Mouse (Mus musculus) forebrain, postnatal 0 days (tissue): ENCODE measurements around the gene Dapp1. TPM values are rescaled to one million over a fixed set of nuclear protein-coding genes. Genes with fewer than 3 reads are reported as not detected.

ENCODE experiments used
- ATAC-seq: fragments of 200-750 bp; cut with Nextera tagmentation; 2 replicates; pipeline ENCODE4 v1.8.0; 2017; ENCODE audit warnings: mild to moderate bottlenecking, moderate library complexity
- DNase-seq: peaks from one replicate; pipeline ENCODE4 v3.0.0-alpha.2; 2015
- H3K27ac ChIP-seq: fragments of 300-500 bp; sonication (generic); 2 replicates; pipeline ENCODE4 v1.5.1; 2014; ENCODE audit warnings: low read depth, mild to moderate bottlenecking, antibody characterized with exemption, low read length, moderate library complexity, mixed read lengths
- H3K27me3 ChIP-seq: fragments of 300-500 bp; sonication (generic); 2 replicates; pipeline ENCODE4 v1.6.1; 2014; ENCODE audit warnings: mild to moderate bottlenecking, low read length, mixed read lengths; ENCODE audit not compliant: insufficient read depth
- H3K36me3 ChIP-seq: fragments of 300-500 bp; sonication (generic); 2 replicates; pipeline ENCODE4 v1.6.1; 2014; ENCODE audit warnings: mild to moderate bottlenecking, moderate library complexity; ENCODE audit not compliant: insufficient read depth
- H3K4me1 ChIP-seq: fragments of 300-500 bp; sonication (generic); 2 replicates; pipeline ENCODE4 v1.6.1; 2014; ENCODE audit warnings: antibody characterized with exemption; ENCODE audit not compliant: insufficient read depth
- H3K4me2 ChIP-seq: fragments of 300-500 bp; sonication (generic); 2 replicates; pipeline ENCODE4 v1.6.1; 2014; ENCODE audit warnings: low read depth, mild to moderate bottlenecking, moderate library complexity
- H3K4me3 ChIP-seq: fragments of 300-500 bp; sonication (generic); 2 replicates; pipeline ENCODE4 v1.5.1; 2014; ENCODE audit warnings: low read depth, low read length, mixed read lengths
- H3K9ac ChIP-seq: fragments of 300-500 bp; sonication (generic); 2 replicates; pipeline ENCODE4 v1.6.1; 2014; ENCODE audit warnings: mild to moderate bottlenecking
- H3K9me3 ChIP-seq: fragments of 300-500 bp; sonication (generic); 2 replicates; pipeline ENCODE4 v1.6.1; 2016; ENCODE audit warnings: low read length
- CTCF ChIP-seq: sonication (generic); IDR thresholded peaks from 2 replicates; pipeline ENCODE4 v1.5.1; 2016; ENCODE audit warnings: antibody characterized with exemption, control low read depth, low read depth
- WGBS: fragments of 180-500 bp; shearing (Covaris S2); extraction: QIAGEN DNeasy Blood & Tissue Kit; methylation state at CpG from one replicate; pipeline ENCODE4 v1.1.7; 2014; 5-methylcytosine and 5-hydroxymethylcytosine counted together
- polyA plus RNA-seq: library from polyadenylated mRNA; unstranded; fragments of >200 nt; fragmentation: Nextera tagmentation; extraction: Ambion mirVana; gene quantifications from 2 replicates; pipeline ENCODE4 v1.2.1, GENCODE M21; 2015
- total RNA-seq: library from RNA; depleted of rRNA; stranded (reverse); fragments of >200 nt; gene quantifications from 2 replicates; pipeline ENCODE4 v1.2.3, GENCODE M21; 2014; rRNA removed

Dapp1 gene
- total RNA-seq (4.3 and 4.9 TPM in 2 replicates), polyA plus RNA-seq (2.8 and 3.3 TPM in 2 replicates)

- no peak for TF ChIP-seq CTCF
- WGBS: 19% methylated on average over 10 of the region's 10 CpGs
- Histone ChIP-seq H3K9ac (no peak within 1 kb of the TSS), H3K4me2 (peak within 1 kb of the TSS; percentile 31), H3K27me3 (no peaks in the 10 kb centered on the region), H3K36me3 (no peaks in the 10 kb centered on the region), H3K4me1 (0 out of 2 replicates have a peak, but pooled peaks cover 10% of the 10 kb centered on the region), H3K4me3 (peak within 1 kb of the TSS; percentile 18), H3K27ac (no peak within 1 kb of the TSS), H3K9me3 (no peaks in the 10 kb centered on the region)
- no peak for DNase-seq
- no peak for ATAC-seq
Measured at GRCm38 (mm10) chr3:137981382-137981750, at the start of gene Dapp1. Gene Dapp1 (minus strand): TSS chr3:137981545.

GRCm38 (mm10) chr3:138030563-138030962, 49.2 kb upstream of the Dapp1 start:
- H3K27ac ChIP-seq: no peak overlapping the region
- H3K27me3 ChIP-seq: no peaks in the 10 kb centered on the region
- no peak overlapping the region for H3K9ac ChIP-seq
- DNase-seq (no peak), ATAC-seq (no peak)
- 86% methylated on average over 6 of the region's 6 CpGs for WGBS
- TF ChIP-seq CTCF: no peak
- no peak overlapping the region for H3K4me3 ChIP-seq
- no peak overlapping the region for H3K4me2 ChIP-seq
- no peaks in the 10 kb centered on the region for H3K36me3 ChIP-seq
- no peaks in the 10 kb centered on the region for H3K4me1 ChIP-seq
- no peaks in the 10 kb centered on the region for H3K9me3 ChIP-seq

- Histone ChIP-seq H3K9ac (no peak overlapping the region), H3K27ac (no peak overlapping the region), H3K36me3 (no peaks in the 10 kb centered on the region), H3K4me2 (no peak overlapping the region), H3K9me3 (no peaks in the 10 kb centered on the region), H3K4me3 (no peak overlapping the region), H3K27me3 (no peaks in the 10 kb centered on the region), H3K4me1 (no peaks in the 10 kb centered on the region)
- DNase-seq: no peak
- no peak for ATAC-seq
- TF ChIP-seq CTCF: no peak
- 78% methylated on average over 5 of the region's 5 CpGs for WGBS
Measured at GRCm38 (mm10) chr3:138029351-138029750, 48.0 kb upstream of the Dapp1 start.

GRCm38 (mm10) chr3:138027575-138028362, 46.4 kb upstream of the Dapp1 start:
- WGBS: 79% methylated on average over 5 of the region's 5 CpGs
- no peak overlapping the region for H3K4me3 ChIP-seq
- H3K4me2 ChIP-seq: no peak overlapping the region
- H3K4me1 ChIP-seq: no peaks in the 10 kb centered on the region
- H3K27me3 ChIP-seq: no peaks in the 10 kb centered on the region
- H3K9ac ChIP-seq: no peak overlapping the region
- TF ChIP-seq CTCF: no peak
- H3K36me3 ChIP-seq: no peaks in the 10 kb centered on the region
- DNase-seq (no peak), ATAC-seq (no peak)
- no peaks in the 10 kb centered on the region for H3K9me3 ChIP-seq
- no peak overlapping the region for H3K27ac ChIP-seq

- no peaks in the 10 kb centered on the region for H3K36me3 ChIP-seq
- ATAC-seq (peak; percentile 48), DNase-seq (no peak)
- H3K4me2 ChIP-seq: no peak overlapping the region
- H3K27me3 ChIP-seq: no peaks in the 10 kb centered on the region
- no peak for TF ChIP-seq CTCF
- H3K9me3 ChIP-seq: no peaks in the 10 kb centered on the region
- no peak overlapping the region for H3K4me3 ChIP-seq
- H3K4me1 ChIP-seq: no peaks in the 10 kb centered on the region
- H3K9ac ChIP-seq: no peak overlapping the region
- H3K27ac ChIP-seq: no peak overlapping the region
- 79% methylated on average over 10 of the region's 10 CpGs for WGBS
Measured at GRCm38 (mm10) chr3:138026286-138026685, 44.9 kb upstream of the Dapp1 start.

- Histone ChIP-seq H3K4me1 (no peaks in the 10 kb centered on the region), H3K27ac (no peak overlapping the region), H3K27me3 (no peaks in the 10 kb centered on the region), H3K4me3 (no peak overlapping the region), H3K4me2 (no peak overlapping the region), H3K9ac (no peak overlapping the region), H3K36me3 (no peaks in the 10 kb centered on the region), H3K9me3 (no peaks in the 10 kb centered on the region)
- WGBS: 78% methylated on average over 4 of the region's 4 CpGs
- TF ChIP-seq CTCF: no peak
- DNase-seq: no peak
- no peak for ATAC-seq
Measured at GRCm38 (mm10) chr3:138022651-138023050, 41.3 kb upstream of the Dapp1 start.

GRCm38 (mm10) chr3:138022003-138022402, 40.7 kb upstream of the Dapp1 start:
- H3K36me3 ChIP-seq: no peaks in the 10 kb centered on the region
- ATAC-seq (no peak), DNase-seq (no peak)
- no peaks in the 10 kb centered on the region for H3K4me1 ChIP-seq
- H3K27ac ChIP-seq: no peak overlapping the region
- no peak overlapping the region for H3K4me3 ChIP-seq
- no peak overlapping the region for H3K9ac ChIP-seq
- TF ChIP-seq CTCF: no peak
- WGBS: 83% methylated on average over 4 of the region's 4 CpGs
- no peak overlapping the region for H3K4me2 ChIP-seq
- H3K9me3 ChIP-seq: no peaks in the 10 kb centered on the region
- no peaks in the 10 kb centered on the region for H3K27me3 ChIP-seq
